Mouse (Mus musculus) G1E (cell line): ENCODE measurements around the gene Ripk3.

Experiments
- CTCF ChIP-seq: IDR thresholded peaks from 2 replicates; pipeline ENCODE4 v1.5.1; 2012; ENCODE audit warnings: low read depth, low read length, inconsistent platforms, mixed read lengths
- TAL1 ChIP-seq: conservative IDR thresholded peaks from 2 replicates; pipeline ENCODE4 v1.6.1; 2012; ENCODE audit warnings: low read depth, low read length, inconsistent platforms, mixed read lengths

GRCm38 (mm10) chr14:55768555-55768954 lies 20.1 kb downstream of the Ripk3 start:
- TF ChIP-seq CTCF (no peak), TAL1 (no peak)
